Mouse (Mus musculus) adrenal gland, adult 8-10 months (tissue): Measurements from ENCODE around the gene Gdnf. TPM values are rescaled to one million over a fixed set of nuclear protein-coding genes. Genes with fewer than 3 reads are reported as not detected.

Source experiments
- DNase-seq: peaks from one replicate; pipeline ENCODE4 v3.0.0; 2022
- total RNA-seq, 4 experiments: library from RNA; stranded (reverse); gene quantifications; 2 replicates each; pipeline ENCODE4 v1.2.4; 2022

Gdnf gene
- total RNA-seq, 4 experiments from 2014 or later: 0.12 to 0.75 (median 0.46) TPM

GRCm38 (mm10) chr15:7863328-7863727 lies 52.7 kb downstream of the Gdnf start:
- DNase-seq: no peak

GRCm38 (mm10) chr15:7865305-7865704 lies 54.7 kb downstream of the Gdnf start:
- DNase-seq: no peak

DNA sequence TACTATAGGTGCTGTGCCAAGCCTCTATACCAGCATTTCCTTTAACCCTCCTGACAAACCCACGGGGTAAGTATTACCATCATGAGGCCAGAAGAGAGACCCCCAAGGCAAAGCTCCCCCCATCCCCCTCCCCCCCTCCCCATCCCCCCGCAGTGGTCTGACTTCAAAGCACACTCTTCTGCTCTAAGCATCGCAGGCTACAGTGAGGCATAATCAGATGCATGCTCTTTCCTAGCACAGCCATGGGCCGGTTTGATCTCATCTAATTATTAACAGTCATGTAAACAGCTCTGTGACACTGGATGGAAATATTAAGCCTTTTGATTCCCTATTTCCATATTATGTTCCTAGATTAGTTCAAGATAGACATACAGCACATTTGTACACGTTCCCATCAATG lies 61.8 kb downstream of the Gdnf start:
- no peak for DNase-seq

DNA sequence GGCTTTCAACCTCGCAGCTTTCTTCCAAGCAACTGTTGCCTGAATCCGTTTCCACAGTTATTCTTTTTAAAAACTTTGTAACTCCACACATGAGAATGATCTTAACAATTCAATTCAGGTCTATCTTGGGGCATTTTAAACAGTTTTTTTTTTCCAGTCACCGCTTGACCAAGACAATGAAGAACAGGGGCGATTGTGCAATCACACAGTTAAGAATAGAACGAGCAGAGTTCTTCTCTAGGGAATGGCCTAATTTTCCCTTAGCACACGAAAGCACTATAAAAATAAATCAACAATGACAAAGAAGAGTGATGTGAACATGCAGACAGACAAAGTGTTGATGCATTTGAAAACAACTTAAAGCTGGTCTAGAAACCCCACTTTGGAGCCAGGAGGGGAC lies 65.2 kb downstream of the Gdnf start:
- no peak for DNase-seq

- no peak for DNase-seq
Measured at GRCm38 (mm10) chr15:7877560-7878467, 67.2 kb downstream of the Gdnf start.

- no peak for DNase-seq
Measured at GRCm38 (mm10) chr15:7878861-7879260, 68.2 kb downstream of the Gdnf start.

- no peak for DNase-seq
Measured at GRCm38 (mm10) chr15:7879956-7880355, 69.3 kb downstream of the Gdnf start.

DNA sequence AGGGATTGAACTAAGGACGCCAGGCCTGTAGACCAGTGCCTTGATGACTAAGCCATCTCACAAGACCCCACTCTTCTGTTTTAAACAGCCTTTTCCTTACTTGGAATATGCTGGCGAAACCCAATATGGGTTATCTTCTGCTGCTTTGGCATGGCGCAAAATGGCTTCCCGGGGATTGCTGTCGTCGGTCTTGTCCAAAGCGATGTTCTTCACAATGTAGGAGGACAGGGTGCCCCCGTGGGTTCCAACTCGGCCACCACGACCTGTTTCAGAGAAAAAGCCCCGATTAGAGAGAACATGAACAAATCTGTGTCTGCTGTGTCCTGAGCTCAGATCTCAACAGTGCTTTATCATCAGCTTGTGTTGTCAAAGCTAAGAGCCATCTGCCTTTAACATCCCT lies 73.5 kb downstream of the Gdnf start:
- DNase-seq: no peak

GRCm38 (mm10) chr15:7885106-7885505 lies 74.5 kb downstream of the Gdnf start:
- no peak for DNase-seq

DNA sequence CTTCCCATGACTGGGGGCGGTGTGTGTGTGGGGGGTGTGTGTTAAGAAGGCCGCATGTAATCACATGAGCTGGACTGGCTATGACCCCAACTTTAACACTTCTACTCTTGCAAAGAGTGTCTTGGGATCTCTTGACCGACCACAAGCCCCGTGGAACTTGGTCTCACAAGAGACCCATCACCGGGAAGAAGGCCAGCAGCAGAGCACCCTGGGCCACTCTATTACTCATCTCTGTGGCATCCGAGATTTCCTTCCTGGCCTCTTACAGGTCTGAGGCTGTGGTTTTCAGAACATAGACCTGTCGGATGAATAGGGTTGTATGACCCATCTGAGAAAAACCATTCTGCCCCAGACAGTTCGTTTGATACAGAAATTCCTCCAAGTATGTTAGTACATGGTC lies 75.9 kb downstream of the Gdnf start:
- DNase-seq: no peak
